Mouse (Mus musculus) embryonic fibroblast, embryonic 13.5 days (primary cell): Measurements from ENCODE around the gene Upf1.

Source experiments
- CTCF ChIP-seq: IDR thresholded peaks from 2 replicates; pipeline ENCODE4 v1.5.1; 2011; ENCODE audit warnings: mild to moderate bottlenecking, control low read depth, low read length, moderate library complexity, borderline replicate concordance; ENCODE audit not compliant: insufficient read depth
- POLR2A ChIP-seq: IDR thresholded peaks from 2 replicates; pipeline ENCODE4 v1.6.1; 2011; ENCODE audit warnings: low read depth, mild to moderate bottlenecking, control low read depth, low read length, moderate library complexity

DNA sequence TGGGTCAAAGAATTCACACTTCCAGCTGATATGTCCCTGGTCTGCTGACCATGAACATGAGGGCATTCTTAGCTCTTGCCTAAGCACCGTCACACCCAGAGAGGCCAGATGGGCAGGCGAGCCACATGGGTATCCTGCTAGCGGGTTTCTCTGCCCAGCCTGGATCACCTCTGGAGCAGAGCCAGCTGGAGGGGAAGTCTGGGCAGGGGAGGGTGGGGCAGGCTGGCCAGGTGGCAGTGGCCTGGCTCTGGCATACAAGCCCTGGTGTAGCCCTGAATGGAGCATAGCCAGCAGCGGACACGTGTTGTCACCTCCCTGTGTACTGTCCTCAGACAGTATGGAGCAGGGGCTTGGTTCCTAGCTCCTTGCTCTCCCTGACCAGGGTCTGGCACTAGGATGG is 42.6 kb upstream of the Upf1 start:
- TF ChIP-seq CTCF (no peak), POLR2A (no peak)
